Mouse (Mus musculus): ENCODE results near the gene Mycbp2.

Mycbp2 gene

DNA sequence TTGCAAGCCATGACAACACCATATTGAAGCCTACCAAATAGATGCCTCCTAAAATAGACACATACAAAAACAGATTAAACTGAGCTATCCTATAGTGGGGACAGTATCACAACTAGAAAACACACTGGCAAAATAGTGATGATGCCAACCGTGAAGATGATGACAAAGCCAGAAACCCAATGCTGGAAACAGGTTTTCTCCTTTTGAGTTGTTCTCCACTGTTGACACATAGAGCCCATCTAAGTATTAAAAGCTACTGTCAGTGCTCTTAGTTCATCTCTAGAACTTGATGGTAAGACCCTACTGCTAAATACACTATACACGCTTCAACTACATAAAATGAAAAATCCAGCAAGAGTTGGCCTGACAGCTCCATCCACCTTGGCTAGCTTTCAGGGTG lies 86.2 kb downstream of the Mycbp2 start:
- no peak for DNase-seq (ENCODE audit: extremely low read depth, low read depth)

- peak; percentile 2 for DNase-seq (ENCODE audit: extremely low read depth, low read depth)
Measured at GRCm38 (mm10) chr14:103258745-103259144, 87.9 kb downstream of the Mycbp2 start.

DNA sequence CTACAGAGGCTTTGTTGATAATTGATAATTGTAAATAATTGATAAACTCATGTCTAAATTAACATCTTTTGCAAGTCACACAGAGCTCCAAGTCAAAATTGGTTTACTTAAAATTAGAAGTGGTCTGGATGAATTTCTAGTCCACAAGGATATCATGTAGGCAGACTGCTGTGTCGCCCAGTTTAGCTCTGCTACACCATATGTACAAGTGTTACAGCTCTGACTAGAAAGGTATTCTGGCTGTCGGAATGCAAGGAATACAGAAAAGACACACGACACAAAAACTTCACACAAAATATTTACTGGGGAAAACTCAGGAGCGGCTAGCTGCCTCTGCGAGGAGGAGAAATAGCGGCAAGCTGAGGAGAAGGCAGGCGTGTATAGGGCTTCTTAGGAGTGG lies 89.7 kb downstream of the Mycbp2 start:
- no peak for DNase-seq (ENCODE audit: extremely low read depth, low read depth)

DNA sequence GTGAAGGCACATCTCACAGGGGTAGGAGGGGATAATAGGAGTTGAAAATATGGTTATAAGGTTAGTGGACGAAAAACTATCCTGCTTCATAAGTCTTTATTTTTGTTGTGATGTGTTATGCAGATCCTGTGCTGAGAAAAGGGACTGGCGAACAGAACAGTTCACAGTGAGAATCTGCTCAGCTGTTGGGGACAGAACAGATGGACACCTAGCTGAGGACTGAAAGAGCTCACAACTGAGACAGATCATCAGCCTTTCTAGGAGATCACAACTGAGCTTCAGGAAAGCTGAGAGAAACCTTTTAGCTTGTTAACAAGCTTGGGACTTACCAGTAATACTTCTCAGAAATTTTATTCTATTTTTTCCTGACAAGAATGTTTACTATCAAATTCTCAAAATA lies 92.3 kb downstream of the Mycbp2 start:
- no peak for DNase-seq (ENCODE audit: extremely low read depth, low read depth)

DNA sequence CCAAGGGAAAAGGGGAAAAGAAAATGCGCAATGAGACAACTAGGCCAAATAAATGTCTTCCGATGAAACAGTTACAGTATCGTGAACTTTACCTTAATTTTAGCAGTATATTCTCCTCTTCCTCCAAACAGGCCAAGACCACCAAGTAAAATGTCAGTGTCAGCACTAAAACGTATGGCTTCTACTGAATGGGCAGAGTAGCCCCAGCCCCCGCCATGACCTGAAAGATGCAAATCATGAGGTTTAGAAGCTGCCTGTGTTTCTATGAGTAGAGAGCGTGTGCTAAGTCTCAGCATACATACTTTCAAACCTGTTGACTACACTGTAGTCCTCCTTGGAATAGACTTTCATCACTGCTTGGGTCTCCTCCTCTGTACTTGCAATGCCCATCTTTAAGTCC lies 104.6 kb downstream of the Mycbp2 start:
- no peak for DNase-seq (ENCODE audit: extremely low read depth, low read depth)

DNA sequence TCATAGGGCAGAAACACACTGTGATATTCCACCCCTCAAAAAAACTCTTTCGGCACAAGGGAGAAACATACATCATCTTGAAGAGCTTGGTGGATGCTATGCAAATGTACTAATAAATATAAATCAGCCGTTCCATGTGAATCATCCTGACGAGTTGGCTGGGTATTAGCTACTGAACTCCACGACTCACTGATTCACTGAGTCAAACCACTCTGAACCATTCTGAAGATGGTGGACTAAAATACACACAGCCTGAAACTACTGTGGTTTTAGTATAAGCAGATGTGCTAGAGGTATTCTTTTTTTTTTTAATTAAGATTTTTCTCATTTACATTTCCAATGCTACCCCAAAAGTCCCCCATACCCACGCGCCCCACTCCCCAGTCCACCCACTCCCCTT lies 111.8 kb downstream of the Mycbp2 start:
- no peak for DNase-seq (ENCODE audit: extremely low read depth, low read depth)

- DNase-seq (ENCODE audit: extremely low read depth, low read depth): no peak
Measured at GRCm38 (mm10) chr14:103233640-103234593, 112.7 kb downstream of the Mycbp2 start.

DNA sequence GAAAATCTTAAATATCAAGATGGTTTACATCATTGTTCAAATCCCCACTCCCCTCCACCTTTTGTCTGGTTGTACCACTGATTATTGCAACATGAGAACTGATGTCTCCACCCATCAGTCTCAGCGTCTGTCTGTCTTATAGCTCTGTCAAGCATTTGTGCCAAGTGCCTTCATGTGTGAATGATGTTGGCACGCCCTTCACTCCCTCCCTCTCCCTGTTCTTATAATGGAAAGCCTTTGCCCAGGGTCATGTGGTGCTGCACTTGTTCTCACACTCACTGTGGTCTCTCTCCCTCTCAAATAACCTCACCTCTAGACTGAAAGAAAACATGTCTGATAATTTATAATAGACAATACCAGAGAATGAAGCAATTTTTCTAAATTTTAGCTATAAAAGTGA lies 124.3 kb downstream of the Mycbp2 start:
- no peak for DNase-seq (ENCODE audit: extremely low read depth, low read depth)

DNA sequence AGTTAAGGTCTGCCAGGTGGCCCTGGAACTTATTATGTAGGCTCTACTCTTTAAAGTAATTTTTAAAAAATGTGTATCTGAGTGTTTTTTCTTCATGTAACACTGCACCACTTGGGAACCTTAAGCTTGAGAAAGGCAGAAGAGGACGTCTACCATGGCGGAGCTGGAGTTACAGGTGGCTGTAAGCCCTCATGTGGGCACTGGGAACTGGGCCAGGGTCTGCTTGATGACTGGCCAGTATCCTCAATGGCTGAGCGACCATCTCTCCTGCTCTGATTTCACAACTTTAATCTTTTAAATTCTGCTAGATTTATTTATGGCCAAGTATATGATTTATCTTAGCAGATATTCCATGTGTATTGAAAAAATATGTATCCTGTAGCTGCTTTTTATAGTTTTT lies 124.9 kb downstream of the Mycbp2 start:
- no peak for DNase-seq (ENCODE audit: extremely low read depth, low read depth)

- no peak for DNase-seq (ENCODE audit: extremely low read depth, low read depth)
Measured at GRCm38 (mm10) chr14:103216331-103216730, 130.3 kb downstream of the Mycbp2 start.

GRCm38 (mm10) chr14:103186658-103187057 lies 160.0 kb downstream of the Mycbp2 start:
- DNase-seq (ENCODE audit: extremely low read depth, low read depth): no peak

DNA sequence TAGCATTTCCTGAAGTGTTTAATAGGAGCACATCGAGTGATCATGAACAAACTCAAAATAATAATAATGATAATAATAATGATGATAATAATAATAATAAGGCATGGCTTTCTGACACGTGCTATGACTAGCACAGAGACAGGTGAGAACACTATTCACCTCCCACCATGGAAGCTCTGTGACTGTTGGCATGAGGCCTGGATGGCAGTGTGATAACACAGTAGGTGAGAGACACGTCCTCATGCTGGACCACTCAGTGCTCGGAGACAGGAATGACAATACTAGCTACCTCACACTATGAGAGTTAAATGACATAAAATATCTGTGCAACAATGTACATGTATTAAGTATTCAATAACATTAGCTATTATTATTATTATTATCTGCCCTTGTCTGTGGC lies 160.5 kb downstream of the Mycbp2 start:
- DNase-seq (ENCODE audit: extremely low read depth, low read depth): no peak

DNA sequence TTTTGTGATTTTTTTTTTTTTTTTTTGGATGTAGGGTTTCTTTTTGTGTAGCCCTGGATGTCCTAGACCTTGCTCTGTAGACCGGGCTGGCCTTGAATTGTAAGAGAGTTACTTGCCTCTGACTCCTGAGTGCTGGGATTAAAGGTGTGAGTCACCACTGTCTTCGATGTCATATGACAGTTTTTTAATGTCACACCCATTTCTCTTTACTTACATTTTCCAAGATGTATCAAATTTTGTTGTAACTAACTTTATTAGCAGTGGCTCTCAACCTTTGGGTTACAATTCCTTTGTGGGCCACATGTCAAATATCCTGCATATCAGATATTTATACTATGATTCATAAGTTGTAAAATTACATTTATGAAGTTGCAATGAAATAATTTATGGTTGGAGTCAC lies 166.5 kb downstream of the Mycbp2 start:
- no peak for DNase-seq (ENCODE audit: extremely low read depth, low read depth)

DNA sequence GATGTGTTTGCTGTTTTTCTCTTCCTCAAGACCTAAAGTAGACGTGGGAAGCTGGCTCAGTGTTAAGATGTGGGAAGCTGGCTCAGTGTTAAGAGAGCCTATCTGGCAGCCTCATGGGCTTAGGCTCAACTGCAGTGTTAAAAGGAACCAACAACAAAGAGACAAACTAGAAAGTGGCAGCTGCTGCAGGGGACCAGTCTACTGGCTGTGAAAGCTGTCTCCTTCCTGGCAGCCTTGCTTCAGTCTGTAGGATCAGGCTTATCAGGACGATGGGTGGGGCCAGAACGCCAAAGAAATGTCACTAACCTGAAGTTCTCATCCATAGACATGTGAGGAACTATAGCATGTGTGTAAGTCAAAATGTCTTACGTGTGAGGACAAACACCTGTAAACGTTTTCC lies 183.7 kb downstream of the Mycbp2 start:
- DNase-seq (ENCODE audit: extremely low read depth, low read depth): no peak

DNA sequence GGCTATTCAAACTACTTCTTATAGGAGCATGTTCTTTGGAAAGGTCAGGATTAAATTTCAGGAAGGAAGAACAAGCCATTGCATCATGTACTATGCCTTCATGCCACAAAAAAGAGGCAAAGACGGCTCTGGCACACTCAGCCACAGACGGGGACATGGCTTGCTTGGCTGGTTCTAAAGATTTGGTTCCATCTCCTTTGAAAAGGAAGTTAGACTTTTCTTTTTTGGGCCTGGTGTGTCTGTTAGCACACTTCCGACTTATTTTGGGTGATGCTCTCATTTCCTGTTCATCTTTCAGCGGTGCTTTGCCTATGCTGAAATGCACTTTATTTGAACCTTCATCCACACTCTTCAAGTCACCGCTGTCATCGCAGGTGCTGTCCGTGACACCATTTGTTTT lies 190.9 kb downstream of the Mycbp2 start:
- no peak for DNase-seq (ENCODE audit: extremely low read depth, low read depth)

GRCm38 (mm10) chr14:103150139-103150538 lies 196.5 kb downstream of the Mycbp2 start:
- DNase-seq (ENCODE audit: extremely low read depth, low read depth): no peak

DNA sequence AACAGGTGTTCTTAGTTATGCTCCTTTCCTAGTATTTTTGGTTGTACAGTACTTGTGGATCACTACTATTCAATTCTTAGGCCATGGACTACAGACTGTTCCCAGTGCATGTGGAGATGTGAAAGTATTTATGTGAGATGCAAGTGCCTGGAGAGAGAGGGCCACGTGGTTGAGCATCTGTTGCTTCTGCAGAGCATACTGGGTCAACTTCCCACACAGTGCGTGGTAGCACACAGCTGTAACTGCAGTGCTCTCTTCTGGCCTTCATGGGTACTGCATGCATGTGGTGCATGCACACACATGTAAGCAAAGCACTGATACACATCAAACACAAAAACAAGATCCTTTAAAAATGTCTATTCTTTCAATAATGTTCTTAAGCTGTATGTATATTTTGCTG lies 214.6 kb downstream of the Mycbp2 start:
- peak; percentile 22 for DNase-seq (ENCODE audit: extremely low read depth, low read depth)

DNA sequence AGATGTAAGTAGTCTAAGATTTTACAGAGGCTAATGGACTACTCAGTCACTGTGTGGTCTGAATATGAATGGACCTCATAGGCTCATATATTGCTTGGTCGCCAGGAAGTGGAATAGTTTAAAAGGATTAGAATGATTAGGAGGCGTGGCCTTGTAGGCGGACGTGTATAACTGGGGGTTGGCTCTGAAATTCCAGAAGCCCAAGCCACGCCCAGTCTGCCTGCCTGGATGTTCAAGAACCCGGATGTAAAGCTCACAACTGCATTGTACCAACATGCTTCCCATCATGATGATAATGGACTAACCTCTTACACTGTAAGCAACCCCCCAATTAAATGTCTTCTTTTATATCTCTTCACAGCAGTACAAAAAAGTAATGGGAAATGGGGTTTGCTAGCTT lies 220.9 kb downstream of the Mycbp2 start:
- no peak for DNase-seq (ENCODE audit: extremely low read depth, low read depth)

GRCm38 (mm10) chr14:103114994-103115670 lies 231.5 kb downstream of the Mycbp2 start:
- DNase-seq (ENCODE audit: extremely low read depth, low read depth): no peak

DNA sequence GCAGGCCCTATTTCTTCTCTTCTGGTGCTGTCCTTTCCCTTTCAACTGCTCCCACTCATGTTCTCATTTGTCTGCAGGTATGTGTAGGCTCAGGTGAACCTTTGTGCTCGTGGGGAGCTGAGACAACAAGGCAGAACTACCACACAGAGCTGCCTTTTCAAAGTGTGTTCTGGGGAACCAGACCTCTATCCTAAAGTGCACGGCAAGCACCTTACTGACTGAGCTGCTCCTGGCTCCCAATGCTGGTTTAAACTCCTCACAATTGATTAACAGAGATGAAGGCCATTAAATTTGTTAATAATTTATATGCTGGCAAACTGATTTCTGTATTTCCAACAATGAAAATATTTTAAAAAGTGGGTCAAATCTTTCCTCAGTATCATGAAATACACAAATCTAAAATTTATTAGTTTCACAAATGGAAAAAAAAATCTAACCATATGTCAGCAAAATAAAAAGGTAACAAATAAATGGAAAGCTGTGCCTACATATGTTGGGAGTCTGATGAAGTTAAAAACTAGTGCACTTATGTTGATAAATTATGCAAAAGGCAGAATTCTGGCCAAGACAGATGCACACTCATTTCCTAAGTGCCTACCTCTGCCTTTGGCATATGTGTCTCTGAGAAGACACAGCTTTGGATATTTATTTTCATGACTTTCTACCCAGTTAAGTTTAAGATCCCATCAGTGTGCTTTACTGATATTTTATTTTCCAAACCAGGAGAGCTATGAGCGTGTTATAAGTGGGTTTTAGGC lies 233.8 kb downstream of the Mycbp2 start:
- no peak for DNase-seq (ENCODE audit: extremely low read depth, low read depth)

DNA sequence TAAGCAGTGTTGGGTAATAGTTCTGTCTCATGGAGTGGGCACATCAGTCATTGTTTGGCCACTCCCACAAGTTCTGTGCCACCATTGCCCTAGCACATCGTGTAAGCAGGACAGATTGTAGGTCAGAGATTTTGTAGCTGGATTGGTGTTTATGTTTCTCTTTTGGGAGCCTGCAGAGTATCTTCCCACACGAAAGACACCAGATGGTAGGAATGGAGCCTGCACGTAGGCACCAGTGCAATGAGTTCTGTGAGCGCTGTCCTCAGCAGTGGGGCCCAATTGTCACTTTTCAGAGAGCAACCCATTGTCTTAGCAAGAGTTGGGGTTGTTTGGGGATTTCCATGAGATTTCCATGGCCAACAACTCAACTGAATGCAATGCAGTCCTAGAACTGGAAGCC lies 236.6 kb downstream of the Mycbp2 start:
- DNase-seq (ENCODE audit: extremely low read depth, low read depth): no peak

DNA sequence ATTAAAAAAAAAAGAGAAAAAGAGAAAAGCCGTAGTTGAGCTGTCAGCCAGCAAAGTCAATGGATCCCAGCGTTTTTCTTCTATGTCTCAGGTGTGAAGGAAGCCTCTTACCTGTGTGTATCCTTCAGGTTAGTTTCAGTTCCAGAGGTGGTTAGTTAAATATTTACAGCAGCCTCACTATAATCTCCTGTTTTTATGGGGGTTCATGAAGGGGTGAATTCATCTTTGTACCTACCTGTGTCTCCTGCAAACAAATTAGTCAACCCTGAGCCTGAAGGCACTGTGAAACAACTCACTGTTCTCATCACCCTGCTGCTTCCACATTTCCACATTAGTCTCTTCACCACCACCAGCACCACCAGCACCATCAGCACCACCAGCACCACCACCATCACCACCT lies 240.3 kb downstream of the Mycbp2 start:
- DNase-seq (ENCODE audit: extremely low read depth, low read depth): no peak
